Mouse (Mus musculus) adrenal gland, postnatal 36 days (tissue): ENCODE data around the gene Ddx55. TPM values are rescaled to one million over a fixed set of nuclear protein-coding genes. Genes with fewer than 3 reads are reported as not detected.
A peak's percentile ranks its signal among the peaks of the same experiment; 100 is the strongest.

Experiments
- DNase-seq, 2 experiments: peaks; one replicate each; pipeline ENCODE4 v3.0.0; 2021; ENCODE audit warnings: mixed read lengths in 1 of 2
- total RNA-seq, 2 experiments: library from RNA; stranded (reverse); gene quantifications; 2 replicates each; pipeline ENCODE4 v1.2.3; 2021

The Ddx55 gene
- total RNA-seq, 2 experiments from 2014 or later = 11.8 to 13.2 TPM

GRCm38 (mm10) chr5:124610965-124611364, 58.3 kb downstream of the Ddx55 start:
- no peak for DNase-seq

DNA sequence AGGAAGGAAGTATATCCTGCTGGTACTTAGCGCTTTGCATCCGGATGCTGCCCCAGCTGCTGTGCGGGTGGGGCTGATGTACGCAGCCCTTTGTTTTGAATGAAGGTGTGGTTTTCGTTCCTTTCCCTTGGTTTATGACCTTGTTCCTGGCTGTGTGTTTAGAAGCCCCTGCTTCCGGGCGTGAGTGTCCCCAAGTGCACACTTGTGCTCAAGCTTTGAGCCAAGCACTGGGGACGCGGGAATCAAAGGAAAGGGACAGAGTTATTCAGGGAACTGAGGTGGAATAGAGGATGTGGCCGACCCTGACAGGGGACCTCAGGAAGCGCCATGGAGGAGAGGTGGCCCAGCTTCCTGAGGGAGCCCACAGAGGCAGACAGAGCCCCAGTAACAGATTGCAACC, 62.0 kb downstream of the Ddx55 start:
- DNase-seq = peak; percentile 14 to 26

- no peak for DNase-seq
Observed at GRCm38 (mm10) chr5:124618711-124619110, 66.0 kb downstream of the Ddx55 start.

Other genes starting within 250 kb of the Ddx55 start
- gene Mphosph9, start 224.9 kb upstream of the Ddx55 start, total RNA-seq = 10 to 100 TPM in 1 of 2 experiments, 1 to 10 TPM in 1; 6.8 to 10.4 TPM
- gene 2810006K23Rik, start 224.8 kb upstream of the Ddx55 start, total RNA-seq = 10 to 100 TPM; 14.8 to 15.0 TPM
- gene Cdk2ap1, start 189.8 kb upstream of the Ddx55 start, total RNA-seq = 100 to 1,000 TPM; 155 to 187 TPM
- gene Sbno1, start 126.9 kb upstream of the Ddx55 start, total RNA-seq = 100 to 1,000 TPM in 1 of 2 experiments, 10 to 100 TPM in 1; 84.3 to 100 TPM
- gene Kmt5a, start 112.9 kb upstream of the Ddx55 start, total RNA-seq = 100 to 1,000 TPM; 172 to 188 TPM
- 10 to 100 TPM; 21.4 to 23.9 TPM for gene Rilpl2, start 74.5 kb upstream of the Ddx55 start, total RNA-seq
- 10 to 100 TPM; 19.4 to 20.5 TPM for gene Snrnp35, start 69.7 kb upstream of the Ddx55 start, total RNA-seq
- gene Rilpl1, start 21.5 kb upstream of the Ddx55 start, total RNA-seq = 10 to 100 TPM; 16.2 to 17.4 TPM
- gene Tmed2, start 12.2 kb upstream of the Ddx55 start, total RNA-seq = 100 to 1,000 TPM; 226 to 241 TPM
- 10 to 100 TPM; 43.6 to 55.3 TPM for gene Eif2b1, start 26.3 kb downstream of the Ddx55 start, total RNA-seq
- gene Gtf2h3, start 26.3 kb downstream of the Ddx55 start, total RNA-seq = 10 to 100 TPM; 40.4 to 44.2 TPM
- gene Atp6v0a2, start 75.7 kb downstream of the Ddx55 start, total RNA-seq = 10 to 100 TPM; 74.5 to 83.7 TPM
- gene Dnah10, start 172.2 kb downstream of the Ddx55 start, total RNA-seq = 1 to 10 TPM in 1 of 2 experiments, under 1 TPM in 1; 0.69 to 2.8 TPM